Mouse (Mus musculus): ENCODE measurements around the gene Znfx1. TPM values are rescaled to one million over a fixed set of nuclear protein-coding genes. Genes with fewer than 3 reads are reported as not detected.
"Not testable (repeated sequence)": the region's sequence is repeated elsewhere in the genome, so short reads cannot be mapped to it uniquely, and the experiment has no call there.

The Znfx1 gene
- total RNA-seq, 2 experiments from 2014 or later = 42.7 to 49.1 TPM

DNA sequence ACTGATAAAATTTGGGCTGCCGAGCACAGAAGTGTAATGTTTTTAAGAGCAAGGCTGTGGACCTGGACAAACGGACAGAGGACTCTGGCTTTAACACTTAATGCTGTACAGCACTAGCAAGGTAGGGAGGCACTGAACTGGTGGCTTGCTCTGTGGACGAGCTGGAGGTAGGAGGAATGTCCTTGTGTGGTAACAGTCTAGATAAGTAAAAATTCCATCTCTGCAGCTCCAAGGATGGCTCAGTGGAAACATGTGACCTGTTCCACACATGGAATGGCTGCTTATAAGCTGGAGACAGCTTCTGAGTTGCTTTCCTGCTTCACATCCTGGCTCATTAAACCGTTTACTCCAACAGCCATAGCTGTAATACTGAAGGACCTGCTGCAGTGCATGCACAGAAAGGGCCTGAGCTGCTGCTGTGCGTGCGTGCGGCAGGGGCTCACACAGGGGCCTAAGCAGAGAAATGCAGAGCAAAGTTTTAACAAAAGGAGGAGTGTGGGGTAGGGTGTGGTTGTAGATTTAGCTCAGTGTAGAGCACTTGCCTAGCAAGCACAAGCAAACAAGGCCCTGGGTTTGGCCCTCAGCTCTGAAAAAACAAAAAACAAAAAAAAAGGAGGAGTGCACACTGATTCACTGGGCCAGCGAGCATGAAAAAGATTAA, 14.0 kb downstream of the Znfx1 start:
- no peak for DNase-seq

DNA sequence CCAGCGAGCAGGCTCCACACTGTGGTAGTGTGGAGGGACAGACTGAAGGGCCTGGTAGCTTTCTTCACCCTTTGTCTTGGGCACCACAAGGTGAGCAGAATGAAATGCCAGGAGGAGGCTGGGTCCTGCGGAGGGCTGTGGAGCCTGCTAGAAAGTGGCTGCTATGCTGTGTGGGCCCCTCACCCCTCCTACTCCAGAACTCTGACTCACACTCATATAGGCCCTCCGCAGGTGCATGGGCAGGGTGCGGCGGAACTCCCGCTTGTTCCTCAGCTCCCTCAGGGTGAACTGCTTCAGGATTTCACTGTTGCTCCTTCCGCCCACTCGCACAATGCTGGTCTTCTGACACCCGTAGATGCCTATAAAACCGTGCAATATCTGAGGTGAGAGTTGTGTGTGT, 14.6 kb downstream of the Znfx1 start:
- DNase-seq = no peak

GRCm38 (mm10) chr2:167043400-167044121, 19.3 kb downstream of the Znfx1 start:
- DNase-seq = no peak

DNA sequence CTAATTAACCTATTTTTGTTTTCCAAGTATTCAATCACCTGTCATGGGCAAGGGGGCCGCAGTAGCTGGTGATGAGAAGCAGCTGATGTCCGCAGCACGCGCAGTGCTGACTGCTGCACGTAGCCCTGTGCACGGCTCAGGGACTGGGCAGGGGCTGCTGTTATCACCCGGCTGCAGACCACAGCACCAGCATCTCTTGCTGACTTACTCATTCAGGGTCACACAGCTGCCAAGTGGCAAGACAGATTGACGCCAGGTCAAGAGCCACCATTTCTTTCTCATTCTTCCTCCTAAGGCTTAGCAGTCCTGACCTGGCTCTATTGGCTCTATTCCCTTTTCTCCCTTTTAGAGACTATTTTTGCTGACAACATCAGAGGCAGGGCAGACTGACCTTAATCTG, 23.4 kb downstream of the Znfx1 start:
- no peak for DNase-seq

DNA sequence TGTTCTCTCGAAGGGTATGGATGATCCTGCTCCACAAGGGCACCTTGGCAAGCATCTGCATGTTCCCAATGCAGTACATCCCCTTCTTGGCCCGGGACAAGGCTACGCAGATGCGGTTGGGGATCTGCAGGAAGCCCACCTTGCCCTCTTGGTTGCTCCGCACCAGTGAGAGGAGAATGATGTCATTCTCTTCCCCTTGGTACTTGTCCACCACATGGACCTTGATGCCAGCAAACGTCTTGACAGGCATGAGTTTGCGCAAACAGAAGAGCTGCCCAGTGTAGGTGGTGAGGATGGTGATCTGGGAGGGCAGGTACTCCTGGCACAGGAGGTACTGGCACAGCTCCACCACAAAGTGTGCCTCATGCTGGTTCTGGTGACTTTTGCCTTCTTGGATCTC, 24.1 kb downstream of the Znfx1 start:
- no peak for DNase-seq

- DNase-seq = no peak
These were observed 24.5 kb downstream of the Znfx1 start for GRCm38 (mm10) chr2:167038297-167038696.

DNA sequence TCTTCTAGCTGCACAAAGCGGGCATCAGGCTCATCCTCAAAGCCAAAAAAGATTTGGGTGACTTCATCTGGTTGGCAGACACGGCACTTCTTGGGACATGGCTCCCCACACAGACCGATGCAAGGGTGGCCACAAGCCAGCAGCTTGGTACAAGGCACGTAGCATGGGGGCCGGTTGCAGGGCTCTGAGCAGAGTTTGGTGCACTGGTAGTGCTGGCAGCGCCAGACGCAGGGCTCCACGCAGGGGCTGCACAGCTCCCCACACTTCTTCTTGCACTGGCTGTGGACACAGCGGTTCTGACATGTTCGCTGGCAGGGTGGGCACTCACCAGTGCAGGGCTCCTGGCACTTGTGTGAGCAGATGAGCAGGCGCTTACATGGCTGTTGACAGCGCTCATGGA, 25.1 kb downstream of the Znfx1 start:
- no peak for DNase-seq

DNA sequence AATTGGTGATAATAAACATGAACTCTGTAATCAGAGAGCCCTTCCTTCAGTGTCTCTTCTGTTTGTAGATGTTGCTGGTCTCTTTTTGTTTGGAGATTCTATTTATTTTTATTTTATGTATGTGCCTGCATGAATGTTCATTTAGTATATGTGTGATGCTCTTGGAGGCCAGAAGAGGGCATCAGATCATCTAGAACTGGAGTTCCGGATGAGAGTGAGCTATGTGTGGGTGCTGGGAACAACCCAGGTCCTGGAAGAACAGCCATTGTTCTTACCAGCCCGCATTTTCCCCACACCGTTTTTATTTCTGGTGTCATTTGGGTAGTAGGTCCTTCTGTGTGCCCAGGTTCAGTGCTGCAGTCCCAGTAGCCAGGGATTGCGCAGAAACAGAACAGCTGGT, 32.3 kb downstream of the Znfx1 start:
- no peak for DNase-seq

DNA sequence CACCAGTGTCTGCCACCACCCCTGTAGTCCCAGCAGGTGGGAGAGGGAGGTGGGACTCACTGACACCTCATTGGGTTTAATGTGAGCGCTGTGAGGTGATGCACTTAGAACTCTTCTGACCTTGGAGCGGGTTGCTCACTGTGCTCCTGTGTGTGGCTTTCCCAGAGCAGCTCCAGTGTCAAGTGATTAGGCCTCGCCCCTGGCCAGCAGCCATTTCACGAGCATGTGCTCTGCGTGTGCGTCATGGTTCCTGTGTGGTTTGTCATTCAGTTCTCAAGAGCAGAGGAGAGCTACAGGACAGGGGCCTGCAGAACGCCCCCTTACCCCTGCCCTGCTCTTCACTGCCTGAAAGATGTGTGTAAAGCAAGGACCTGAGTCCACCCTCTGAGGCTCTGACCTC, 34.3 kb downstream of the Znfx1 start:
- DNase-seq = no peak

DNA sequence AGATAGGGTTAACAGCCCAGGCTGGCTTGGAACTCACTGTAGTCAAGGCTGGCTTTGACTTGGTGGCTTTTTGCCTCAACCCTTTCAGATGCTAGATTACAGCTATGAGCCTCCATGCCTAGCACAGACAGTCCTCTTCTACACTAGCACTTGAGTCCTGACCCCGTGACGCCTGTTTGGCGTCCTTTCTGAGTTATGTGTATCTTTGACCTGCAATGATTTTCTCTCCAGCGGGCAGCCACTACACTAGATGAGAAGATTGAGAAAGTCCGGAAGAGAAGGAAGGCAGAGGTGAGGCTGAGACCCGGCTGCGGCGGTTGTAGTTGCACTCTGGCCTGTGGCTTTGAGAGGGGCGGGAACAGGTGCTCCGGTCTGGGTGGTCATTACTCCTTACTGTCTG, 43.4 kb downstream of the Znfx1 start:
- DNase-seq = no peak

GRCm38 (mm10) chr2:167015382-167015718, 47.5 kb downstream of the Znfx1 start:
- no peak for DNase-seq

- DNase-seq = peak; percentile 92 to 93
These were observed 48.0 kb downstream of the Znfx1 start, which contains the start of gene Ddx27 for GRCm38 (mm10) chr2:167014702-167015381. TSS of gene Ddx27 (plus strand) at chr2:167015193.

- no peak for DNase-seq
These were observed 52.3 kb downstream of the Znfx1 start for GRCm38 (mm10) chr2:167010546-167010945.

GRCm38 (mm10) chr2:167009483-167009882, 53.3 kb downstream of the Znfx1 start:
- DNase-seq = no peak

- DNase-seq = not testable (repeated sequence)
These were observed 55.2 kb downstream of the Znfx1 start for GRCm38 (mm10) chr2:167007565-167007964.

GRCm38 (mm10) chr2:167007001-167007491, 55.8 kb downstream of the Znfx1 start:
- no peak for DNase-seq

- no peak for DNase-seq
These were observed 56.5 kb downstream of the Znfx1 start for GRCm38 (mm10) chr2:167006355-167006754.

DNA sequence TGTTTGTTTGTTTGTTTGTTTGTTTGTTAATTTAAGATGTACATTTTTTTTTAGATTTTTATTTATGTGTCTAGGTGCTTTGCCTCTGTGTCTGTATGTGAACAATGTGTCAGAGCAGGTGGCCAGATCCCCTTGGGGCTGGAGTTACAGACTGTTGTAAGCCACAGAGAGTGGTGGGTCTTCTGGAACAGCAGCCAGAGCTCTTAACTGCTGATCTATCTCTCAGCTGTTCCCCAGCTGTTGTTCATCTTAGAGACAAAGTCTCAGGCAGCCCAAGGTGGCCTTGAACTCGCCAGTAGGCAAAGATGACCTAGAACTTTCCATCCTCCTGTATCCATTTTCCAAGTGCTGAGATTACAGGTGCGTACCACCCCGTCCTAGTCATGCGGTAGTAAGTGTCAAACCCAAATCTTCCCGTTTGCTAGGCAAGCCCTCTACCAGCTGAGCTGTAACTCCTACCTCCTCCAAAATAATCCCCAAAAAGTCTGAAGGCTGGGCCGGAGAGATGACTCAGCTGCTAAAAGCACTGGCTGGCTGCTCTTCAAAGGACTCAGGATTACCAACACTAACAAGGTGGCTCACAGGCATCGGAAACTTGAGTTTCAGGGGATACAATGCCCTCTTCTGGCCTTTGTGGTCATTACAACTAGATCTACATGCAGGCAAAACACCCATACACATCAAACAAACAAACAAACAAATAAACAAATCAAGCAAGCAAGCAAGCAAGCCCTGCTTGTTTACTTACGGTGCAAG, 58.5 kb downstream of the Znfx1 start:
- peak; percentile 30 to 45 for DNase-seq

GRCm38 (mm10) chr2:167001486-167001885, 61.3 kb downstream of the Znfx1 start:
- DNase-seq = no peak

- no peak for DNase-seq
These were observed 66.3 kb downstream of the Znfx1 start for GRCm38 (mm10) chr2:166996533-166996894.

- peak; percentile 92 to 95 for DNase-seq
These were observed 66.9 kb downstream of the Znfx1 start, which contains the start of gene Stau1 for GRCm38 (mm10) chr2:166995796-166996532. TSS of gene Stau1 (minus strand) at chr2:166996299.
